Mouse (Mus musculus) stomach, embryonic 16.5 days (tissue): ENCODE measurements around the gene Snx18. TPM values are rescaled to one million over a fixed set of nuclear protein-coding genes. Genes with fewer than 3 reads are reported as not detected.

Experiments used
- ATAC-seq: fragments of 200-750 bp; cut with Nextera tagmentation; 2 replicates; pipeline ENCODE4 v1.8.0; 2017; ENCODE audit warnings: moderate number of reproducible peaks, moderate TSS enrichment; ENCODE audit not compliant: insufficient read depth, low FRiP score
- H3K27ac ChIP-seq: fragments of 300-500 bp; sonication (generic); 2 replicates; pipeline ENCODE4 v1.5.1; 2014; ENCODE audit warnings: low read length
- H3K27me3 ChIP-seq: fragments of 300-500 bp; sonication (generic); 2 replicates; pipeline ENCODE4 v1.6.1; 2014; ENCODE audit warnings: low read length, control low read depth, mixed read lengths; ENCODE audit not compliant: control insufficient read depth, insufficient read depth
- H3K36me3 ChIP-seq: fragments of 300-500 bp; sonication (generic); 2 replicates; pipeline ENCODE4 v1.6.1; 2014; ENCODE audit warnings: low read length; ENCODE audit not compliant: control insufficient read depth, insufficient read depth
- H3K4me1 ChIP-seq: fragments of 300-500 bp; sonication (generic); 2 replicates; pipeline ENCODE4 v1.6.1; 2014; ENCODE audit warnings: low read length, control low read depth, mixed read lengths; ENCODE audit not compliant: control insufficient read depth, insufficient read depth
- H3K4me2 ChIP-seq: fragments of 300-500 bp; sonication (generic); 2 replicates; pipeline ENCODE4 v1.6.1; 2014; ENCODE audit warnings: low read depth, low read length, mixed read lengths
- H3K4me3 ChIP-seq: fragments of 300-500 bp; sonication (generic); replicated peaks from 2 replicates; pipeline ENCODE4 v1.5.1; 2014; ENCODE audit warnings: mild to moderate bottlenecking, low read length
- H3K9ac ChIP-seq: fragments of 300-500 bp; sonication (generic); 2 replicates; pipeline ENCODE4 v1.6.1; 2014; ENCODE audit warnings: low read length
- H3K9me3 ChIP-seq: fragments of 300-500 bp; sonication (generic); replicated peaks from 2 replicates; pipeline ENCODE4 v1.6.1; 2016; ENCODE audit warnings: low read length, control low read depth; ENCODE audit not compliant: control insufficient read depth
- WGBS: fragments of 180-500 bp; shearing (Covaris S2); extraction: QIAGEN DNeasy Blood & Tissue Kit; methylation state at CpG from one replicate; pipeline ENCODE4 v1.1.7; 2014; 5-methylcytosine and 5-hydroxymethylcytosine counted together
- polyA plus RNA-seq: library from polyadenylated mRNA; unstranded; fragments of >200 nt; fragmentation: Nextera tagmentation; extraction: Ambion mirVana; gene quantifications from 2 replicates; pipeline ENCODE4 v1.2.1, GENCODE M21; 2015

The Snx18 gene
- polyA plus RNA-seq, 1 experiment from 2014 or later: 13.6 TPM

GRCm38 (mm10) chr13:113640944-113641597 is 22.7 kb upstream of the Snx18 start:
- 82% methylated on average over 11 of the region's 11 CpGs for WGBS
- no peaks in the 10 kb centered on the region for H3K9me3 ChIP-seq
- H3K36me3 ChIP-seq: no peaks in the 10 kb centered on the region
- H3K27me3 ChIP-seq: no peaks in the 10 kb centered on the region
- no peak overlapping the region for H3K4me3 ChIP-seq
- H3K4me2 ChIP-seq: no peak overlapping the region
- H3K27ac ChIP-seq: no peak overlapping the region
- ATAC-seq: no peak
- H3K4me1 ChIP-seq: 0 out of 2 replicates have a peak, but pooled peaks cover 2% of the 10 kb centered on the region
- H3K9ac ChIP-seq: no peak overlapping the region

DNA sequence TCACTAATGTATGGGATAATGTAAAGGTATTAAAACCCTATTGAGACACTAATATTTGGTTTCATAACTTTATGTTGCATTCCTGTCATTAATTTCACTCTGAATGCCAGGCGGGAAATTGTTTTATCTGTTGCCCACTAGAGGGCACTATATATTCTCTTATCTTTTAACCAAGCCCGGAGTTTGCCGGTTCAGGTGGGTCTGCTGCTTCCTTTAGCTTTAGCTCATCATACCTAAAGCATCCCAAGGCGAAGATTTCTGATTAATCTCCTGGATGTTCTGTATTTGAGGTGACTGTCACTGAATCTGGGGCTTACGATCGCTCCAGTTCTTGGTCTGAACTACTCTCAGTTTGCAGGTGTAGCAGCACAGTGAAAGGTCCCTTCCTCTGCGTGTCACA is 20.6 kb upstream of the Snx18 start:
- Histone ChIP-seq H3K36me3 (no peaks in the 10 kb centered on the region), H3K4me2 (no peak overlapping the region), H3K4me1 (0 out of 2 replicates have a peak, but pooled peaks cover 3% of the 10 kb centered on the region), H3K9ac (no peak overlapping the region), H3K27ac (no peak overlapping the region), H3K27me3 (no peaks in the 10 kb centered on the region), H3K4me3 (no peak overlapping the region), H3K9me3 (no peaks in the 10 kb centered on the region)
- ATAC-seq: no peak
- WGBS: 31% methylated on average over 7 of the region's 7 CpGs

GRCm38 (mm10) chr13:113635799-113636222 is 17.4 kb upstream of the Snx18 start:
- Histone ChIP-seq H3K9ac (no peak overlapping the region), H3K27me3 (no peaks in the 10 kb centered on the region), H3K4me2 (no peak overlapping the region), H3K27ac (no peak overlapping the region; the same call in 1 of the 2 replicates), H3K9me3 (no peaks in the 10 kb centered on the region), H3K36me3 (no peaks in the 10 kb centered on the region), H3K4me3 (no peak overlapping the region), H3K4me1 (0 out of 2 replicates have a peak, but pooled peaks cover 3% of the 10 kb centered on the region)
- no peak for ATAC-seq
- 70% methylated on average over 17 of the region's 17 CpGs for WGBS

- Histone ChIP-seq H3K4me3 (no peak overlapping the region), H3K4me2 (no peak overlapping the region), H3K9me3 (no peaks in the 10 kb centered on the region), H3K9ac (no peak overlapping the region), H3K36me3 (no peaks in the 10 kb centered on the region), H3K27ac (no peak overlapping the region), H3K4me1 (0 out of 2 replicates have a peak, but pooled peaks cover 3% of the 10 kb centered on the region), H3K27me3 (no peaks in the 10 kb centered on the region)
- 50% methylated on average over 15 of the region's 15 CpGs for WGBS
- ATAC-seq: no peak
Measured at GRCm38 (mm10) chr13:113634732-113635481, 16.5 kb upstream of the Snx18 start.

- H3K4me2 ChIP-seq: no peak overlapping the region
- H3K4me1 ChIP-seq: 0 out of 2 replicates have a peak, but pooled peaks cover 3% of the 10 kb centered on the region
- no peaks in the 10 kb centered on the region for H3K36me3 ChIP-seq
- H3K9ac ChIP-seq: no peak overlapping the region
- H3K27me3 ChIP-seq: no peaks in the 10 kb centered on the region
- H3K9me3 ChIP-seq: no peaks in the 10 kb centered on the region
- no peak for ATAC-seq
- no peak overlapping the region for H3K4me3 ChIP-seq
- H3K27ac ChIP-seq: no peak overlapping the region
- 51% methylated on average over 6 of the region's 6 CpGs for WGBS
Measured at GRCm38 (mm10) chr13:113632506-113632905, 14.1 kb upstream of the Snx18 start.

DNA sequence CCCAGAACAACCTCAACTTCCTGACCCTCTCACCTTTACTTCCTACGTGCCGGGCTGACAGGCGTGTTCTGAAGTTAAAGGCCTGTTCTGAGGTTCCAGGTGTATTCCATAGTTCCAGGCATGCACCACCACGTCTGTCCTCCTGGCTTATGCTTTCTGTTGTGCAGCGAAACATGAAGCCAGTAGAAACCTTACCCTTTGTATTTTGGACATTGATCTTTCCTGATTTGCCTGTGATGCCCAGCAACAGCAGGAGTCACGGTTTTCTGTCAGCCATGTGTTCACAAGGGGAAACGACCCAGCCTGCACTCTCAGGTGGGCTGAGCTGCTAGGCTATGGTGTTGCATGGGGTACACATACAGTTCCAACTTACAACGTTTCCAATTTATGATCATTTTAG is 9.2 kb upstream of the Snx18 start:
- WGBS: 76% methylated on average over 8 of the region's 8 CpGs
- Histone ChIP-seq H3K9me3 (no peaks in the 10 kb centered on the region), H3K27me3 (no peaks in the 10 kb centered on the region), H3K4me1 (0 out of 2 replicates have a peak, but pooled peaks cover 3% of the 10 kb centered on the region), H3K4me3 (no peak overlapping the region), H3K27ac (no peak overlapping the region), H3K9ac (no peak overlapping the region), H3K36me3 (no peaks in the 10 kb centered on the region), H3K4me2 (no peak overlapping the region)
- ATAC-seq: no peak

- no peak overlapping the region for H3K4me3 ChIP-seq
- 73% methylated on average over 8 of the region's 8 CpGs for WGBS
- no peak overlapping the region for H3K27ac ChIP-seq
- no peaks in the 10 kb centered on the region for H3K27me3 ChIP-seq
- H3K9me3 ChIP-seq: no peaks in the 10 kb centered on the region
- H3K36me3 ChIP-seq: no peaks in the 10 kb centered on the region
- ATAC-seq: no peak
- 0 out of 2 replicates have a peak, but pooled peaks cover 11% of the 10 kb centered on the region for H3K4me1 ChIP-seq
- H3K4me2 ChIP-seq: no peak overlapping the region
- no peak overlapping the region for H3K9ac ChIP-seq
Measured at GRCm38 (mm10) chr13:113622865-113623255, 4.5 kb upstream of the Snx18 start.

DNA sequence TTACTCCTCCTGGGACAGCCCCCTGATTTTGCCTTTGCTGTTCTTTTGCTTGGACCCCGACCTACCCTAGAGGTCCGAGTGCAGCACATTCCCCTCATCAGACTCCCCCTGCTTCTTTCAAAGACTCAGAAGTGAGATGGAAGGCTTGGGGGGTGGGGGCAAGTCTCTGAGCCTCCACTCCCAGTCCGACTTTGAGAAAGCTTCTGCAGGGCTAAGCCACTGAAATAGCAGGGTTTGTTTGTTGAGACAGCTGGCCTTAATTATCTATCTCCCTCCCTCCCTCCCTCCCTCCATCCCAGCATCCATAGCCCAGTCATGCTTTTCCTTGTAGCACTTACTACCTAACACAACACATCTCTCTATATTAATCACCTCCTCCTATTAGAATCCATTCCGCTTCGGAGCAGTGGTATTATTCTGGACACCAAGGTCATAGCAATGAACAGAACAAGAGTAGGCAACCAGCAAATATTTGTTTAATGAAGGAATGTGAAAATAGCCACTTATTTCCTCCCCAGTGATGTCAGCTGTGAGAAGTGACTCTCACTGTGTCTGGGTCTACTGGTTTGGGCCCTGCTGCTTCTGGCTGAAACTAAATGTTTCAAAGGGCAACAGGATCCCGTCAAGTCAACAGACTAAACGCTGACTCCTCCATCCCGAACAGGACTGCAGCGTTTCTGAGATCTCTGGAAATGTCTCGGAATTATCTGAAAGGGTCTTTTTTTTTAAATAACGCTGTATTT is 3.9 kb upstream of the Snx18 start:
- Histone ChIP-seq H3K27ac (no peak overlapping the region), H3K9ac (no peak overlapping the region; the same call in 1 of the 2 replicates), H3K4me2 (no peak overlapping the region), H3K4me3 (no peak overlapping the region), H3K9me3 (no peaks in the 10 kb centered on the region), H3K4me1 (peaks cover 12% of the 10 kb centered on the region; the same call in 1 of the 2 replicates), H3K36me3 (no peaks in the 10 kb centered on the region), H3K27me3 (no peaks in the 10 kb centered on the region)
- 42% methylated on average over 11 of the region's 11 CpGs for WGBS
- ATAC-seq: no peak
